Mouse (Mus musculus) adrenal gland, adult (tissue): Measurements from ENCODE around the gene Cir1.

Experiments
- DNase-seq, 2 experiments: peaks; one replicate each; pipeline ENCODE4 v3.0.0; 2022 to 2023; ENCODE audit warnings: low spot score in 1 of 2; ENCODE audit not compliant: inconsistent age in 2 of 2

The Cir1 gene

DNA sequence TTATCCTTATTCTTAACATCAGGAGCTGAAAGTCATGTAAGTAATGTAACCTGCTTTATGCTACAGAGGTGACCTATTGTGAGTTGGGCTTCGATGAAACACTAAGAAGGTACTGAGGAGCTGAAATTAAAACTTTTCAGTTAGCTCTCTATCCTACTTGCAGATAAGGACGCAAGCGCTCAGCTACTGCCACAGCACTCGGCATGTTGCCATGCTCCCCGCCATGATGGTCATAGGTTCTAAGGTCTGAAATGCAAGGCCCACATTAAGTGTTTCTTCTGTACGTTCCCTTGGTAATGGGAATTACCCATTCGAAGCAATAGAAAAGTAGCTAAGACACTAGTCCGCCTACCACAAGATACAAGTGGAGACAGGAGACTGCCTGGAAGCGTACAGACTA lies 9.8 kb downstream of the Cir1 start:
- DNase-seq = no peak

DNA sequence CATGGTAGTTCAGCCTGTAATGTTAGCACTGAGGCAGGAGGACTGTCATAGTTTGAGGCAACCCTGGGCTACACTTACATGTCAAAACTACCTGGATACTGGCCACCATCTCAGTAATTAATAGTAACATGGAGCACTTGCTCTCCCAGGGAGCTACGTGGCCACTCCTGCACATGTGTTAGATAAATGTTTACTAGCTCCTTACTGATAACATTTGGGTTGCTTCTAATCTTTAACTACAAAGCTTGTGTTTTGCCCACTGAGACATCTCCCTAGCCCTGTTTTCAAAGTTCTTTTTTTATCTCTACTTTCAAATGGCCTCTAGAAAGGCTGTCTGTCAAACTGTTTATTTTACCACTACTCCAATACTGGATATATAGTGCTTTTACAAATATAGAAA lies 10.5 kb downstream of the Cir1 start:
- no peak for DNase-seq

DNA sequence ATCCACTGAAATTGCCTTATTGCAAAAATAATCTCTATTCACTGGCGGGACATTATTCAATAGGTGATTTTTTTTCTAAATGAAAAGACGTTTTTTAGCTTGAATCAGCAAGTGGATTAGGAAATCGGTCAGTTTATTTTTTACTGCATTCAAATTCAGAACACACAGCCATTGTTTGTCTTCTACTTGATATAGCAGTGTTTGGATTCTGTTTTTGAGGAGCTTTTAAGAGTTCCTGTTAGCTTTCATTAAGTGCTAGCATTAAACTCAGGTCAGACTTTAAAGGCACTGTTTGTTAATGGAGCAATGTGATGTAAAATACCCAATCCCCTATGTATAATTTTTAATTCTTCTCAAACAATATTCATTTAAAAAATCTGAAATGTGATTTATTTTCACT lies 13.7 kb downstream of the Cir1 start:
- no peak for DNase-seq

DNA sequence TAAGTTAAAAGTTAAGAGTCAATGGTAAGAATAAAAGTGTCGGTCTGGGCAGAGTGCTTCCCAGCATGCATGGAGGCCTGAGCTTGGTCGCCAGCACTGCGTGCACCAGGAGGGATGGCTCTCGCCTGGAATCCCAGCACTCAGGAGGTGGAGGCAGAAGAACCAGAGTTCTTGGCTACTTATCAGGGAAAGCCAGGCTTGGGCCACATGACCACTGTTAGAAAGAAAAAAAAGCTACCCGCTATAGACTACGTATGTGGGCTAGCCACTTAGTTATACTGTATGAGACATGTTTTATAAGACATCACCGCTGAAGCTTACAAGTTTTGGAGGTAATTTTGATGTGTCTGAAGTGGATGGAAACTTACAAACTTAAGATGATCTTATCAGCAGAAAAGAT lies 14.3 kb downstream of the Cir1 start:
- DNase-seq = no peak

DNA sequence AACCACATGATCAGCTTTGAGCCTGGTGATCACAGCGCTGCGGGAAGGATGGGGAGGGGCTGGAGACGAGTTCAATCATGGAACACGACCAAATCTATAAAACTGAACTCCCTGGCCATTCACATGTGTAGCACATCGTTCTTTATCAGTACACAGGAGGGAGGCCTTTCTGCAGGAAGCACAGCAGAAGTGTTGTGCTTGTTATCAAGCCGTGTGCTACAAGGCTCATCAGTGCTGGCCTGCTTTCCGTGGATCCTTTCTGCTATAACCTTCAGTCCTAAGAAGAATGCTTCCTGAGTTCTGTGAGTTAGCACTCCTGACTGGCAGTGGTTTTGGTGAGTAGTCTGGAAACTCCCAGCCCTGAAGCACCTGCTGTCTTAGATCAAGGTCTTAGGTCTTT lies 17.5 kb downstream of the Cir1 start:
- DNase-seq = no peak

- no peak for DNase-seq
Measured at GRCm38 (mm10) chr2:73291130-73291529, 21.4 kb downstream of the Cir1 start.

DNA sequence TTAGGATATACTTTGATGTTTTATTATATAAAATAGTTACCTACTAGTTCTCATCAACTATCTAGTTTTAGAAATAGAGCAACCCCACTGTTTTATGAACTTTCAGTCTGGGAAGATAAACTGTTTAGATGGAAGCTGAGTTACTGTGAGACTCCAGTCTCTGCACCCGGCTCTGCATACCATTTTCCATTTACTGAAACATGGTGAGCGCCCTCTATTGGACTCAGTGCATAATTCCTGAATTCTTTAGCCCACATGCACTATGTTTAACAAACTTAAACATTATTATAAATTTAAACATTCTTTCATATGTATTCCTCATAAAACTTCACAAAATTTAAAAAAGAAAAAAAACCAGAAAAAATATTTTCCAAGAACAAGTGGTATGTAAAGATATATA lies 26.9 kb downstream of the Cir1 start:
- peak in 1 of 2 experiments; percentile 36 for DNase-seq

GRCm38 (mm10) chr2:73281707-73282106 lies 30.8 kb downstream of the Cir1 start:
- peak in 1 of 2 experiments; percentile 37 for DNase-seq

- peak in 1 of 2 experiments; percentile 41 for DNase-seq
Measured at GRCm38 (mm10) chr2:73281048-73281661, 31.3 kb downstream of the Cir1 start.

GRCm38 (mm10) chr2:73280356-73281047 lies 32.0 kb downstream of the Cir1 start:
- DNase-seq = peak in 1 of 2 experiments; percentile 43

DNA sequence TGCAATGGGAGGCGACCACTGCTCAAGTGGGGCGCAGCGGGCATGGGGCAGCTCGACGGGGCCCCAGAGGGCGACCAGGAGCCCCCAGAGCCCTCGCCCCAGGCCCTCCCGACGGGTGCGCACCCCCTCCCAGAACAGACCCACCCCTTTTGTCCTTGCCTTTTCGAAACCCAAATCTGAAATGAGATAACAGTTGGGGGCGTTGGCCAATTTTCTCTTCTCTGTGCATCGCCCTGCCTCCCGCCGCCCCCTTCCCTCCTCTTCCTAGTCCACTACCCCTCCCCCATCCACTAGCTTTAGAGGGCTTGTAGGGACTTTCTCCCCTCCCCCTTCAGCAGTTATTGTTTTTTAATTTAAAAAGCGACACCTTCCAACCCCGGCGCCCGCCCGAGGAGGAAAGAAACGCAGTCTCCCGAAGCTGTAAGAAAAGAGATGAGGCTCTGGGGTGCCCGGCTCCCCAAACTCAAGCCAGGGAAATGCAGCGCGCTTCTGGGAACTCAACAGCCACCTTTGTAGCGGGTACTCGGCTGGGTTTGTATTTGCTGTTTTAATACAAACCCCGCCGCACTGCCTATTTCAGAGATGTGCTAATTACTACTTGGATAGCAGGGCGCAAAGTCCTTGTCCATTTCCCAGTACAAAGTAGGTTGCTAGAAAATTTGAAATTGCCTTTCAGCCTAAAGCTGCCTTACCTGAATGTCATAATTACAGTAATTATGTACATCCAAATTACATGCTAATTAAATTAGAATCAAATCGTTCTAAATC lies 33.0 kb downstream of the Cir1 start:
- DNase-seq = peak in 1 of 2 experiments; percentile 37

DNA sequence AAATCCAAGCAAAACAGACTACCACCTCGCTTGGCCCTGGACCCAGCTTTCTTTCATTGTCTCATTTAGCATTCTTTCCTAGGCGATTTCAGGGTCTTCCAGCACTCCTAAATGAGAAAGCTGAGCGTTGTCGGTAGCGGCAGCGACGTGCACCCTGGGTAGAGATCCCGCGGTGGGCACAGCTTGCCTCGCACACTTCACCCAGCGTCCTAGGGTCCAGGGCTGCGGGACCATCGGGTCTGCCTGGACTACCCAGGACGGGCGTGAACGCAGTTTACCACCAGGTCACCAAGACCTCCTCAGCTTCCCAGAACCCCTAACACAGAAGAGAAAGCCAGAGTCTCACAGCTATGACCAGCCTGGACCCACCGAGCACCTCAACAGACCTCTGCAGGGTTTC lies 33.6 kb downstream of the Cir1 start:
- DNase-seq = no peak

DNA sequence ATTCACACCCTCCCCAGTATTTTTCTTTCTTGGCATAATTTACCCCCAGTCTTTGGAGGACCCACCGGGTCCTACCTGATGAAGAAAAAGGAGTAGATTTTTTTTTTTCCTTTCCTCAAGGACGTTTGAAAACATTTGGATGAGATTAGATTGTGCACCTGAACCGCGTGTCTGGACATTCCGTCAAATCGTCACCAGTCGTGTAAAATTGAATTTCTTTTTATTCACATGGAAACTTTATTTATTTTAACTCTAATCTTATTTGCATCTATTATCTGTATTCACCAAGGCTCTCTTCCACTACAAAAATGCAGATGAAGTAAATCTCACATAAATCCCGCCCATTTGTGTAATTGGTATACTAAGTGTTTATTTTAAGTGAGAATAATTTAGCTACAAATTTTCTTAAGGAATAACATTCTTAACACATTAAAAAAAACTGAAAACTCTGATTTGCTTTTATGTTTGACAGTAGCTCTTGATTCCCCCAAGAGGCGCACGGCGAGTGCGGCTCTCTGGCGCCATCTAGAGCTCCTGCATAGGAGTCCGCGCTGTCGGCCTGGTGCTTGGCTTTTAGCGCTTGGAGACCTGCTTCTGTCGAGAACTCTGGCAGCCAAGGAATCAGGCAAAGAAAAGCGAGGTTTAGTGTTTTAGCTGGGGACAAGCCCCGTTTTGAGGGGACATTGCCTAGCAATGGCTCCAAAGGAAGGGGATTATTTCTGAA lies 34.2 kb downstream of the Cir1 start:
- peak; percentile 85 to 94 for DNase-seq

DNA sequence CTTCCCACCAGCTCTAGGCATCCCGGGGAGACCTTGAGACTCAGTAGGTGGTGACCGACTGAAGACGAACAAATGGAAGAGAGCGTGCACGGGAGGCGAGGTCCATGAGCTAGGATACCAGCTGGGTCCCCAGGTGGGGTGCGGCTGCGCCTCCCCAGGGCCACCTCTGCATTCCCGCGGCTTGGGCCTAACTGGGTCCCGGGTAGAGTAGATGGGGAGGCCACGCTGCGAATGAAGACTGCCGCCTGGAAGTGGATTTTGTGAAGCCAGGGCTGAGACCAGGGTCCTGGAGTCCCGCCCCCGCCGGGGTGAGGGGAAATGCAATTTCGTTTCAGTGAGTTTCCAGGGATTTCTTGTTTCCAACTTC lies 34.8 kb downstream of the Cir1 start:
- DNase-seq = peak in 1 of 2 experiments; percentile 57

GRCm38 (mm10) chr2:73277021-73277708 lies 35.3 kb downstream of the Cir1 start:
- DNase-seq = peak in 1 of 2 experiments; percentile 60

DNA sequence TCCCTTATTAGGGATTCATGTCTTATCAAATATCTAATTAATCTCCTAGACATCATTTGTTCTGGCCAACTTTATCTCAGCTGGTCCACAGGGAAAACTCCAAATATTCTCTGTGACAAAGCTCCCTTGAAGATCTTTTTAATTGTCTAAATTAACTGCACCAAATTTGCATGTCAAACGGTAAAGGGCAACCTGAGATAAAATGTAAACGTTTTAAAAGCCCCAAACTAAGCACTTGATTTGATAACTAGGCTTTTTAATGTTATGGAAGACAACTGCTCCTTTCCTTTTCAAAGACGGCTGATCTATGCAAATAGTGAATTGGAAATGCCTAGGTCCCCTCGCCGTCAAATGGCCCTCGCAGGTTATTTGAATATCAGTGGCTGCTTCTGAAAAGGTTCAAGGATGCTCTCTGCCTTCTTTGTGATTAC lies 36.3 kb downstream of the Cir1 start:
- peak in 1 of 2 experiments; percentile 60 for DNase-seq

- peak in 1 of 2 experiments; percentile 38 for DNase-seq
Measured at GRCm38 (mm10) chr2:73275261-73276040, 37.0 kb downstream of the Cir1 start.

- DNase-seq = peak; percentile 38 to 82
Measured at GRCm38 (mm10) chr2:73274119-73274920, 38.2 kb downstream of the Cir1 start.
